Mouse (Mus musculus) kidney, postnatal 0 days (tissue): Measurements from ENCODE around the gene Emp3. TPM values are rescaled to one million over a fixed set of nuclear protein-coding genes. Genes with fewer than 3 reads are reported as not detected.

Source experiments
- ATAC-seq: fragments of 200-750 bp; cut with Nextera tagmentation; replicated peaks from 2 replicates; pipeline ENCODE4 v1.8.0; 2017; ENCODE audit warnings: low read depth, moderate number of reproducible peaks, moderate TSS enrichment, moderate library complexity; ENCODE audit not compliant: low FRiP score
- DNase-seq: peaks from one replicate; pipeline ENCODE4 v3.0.0-alpha.2; 2016; ENCODE audit warnings: low spot score
- H3K27ac ChIP-seq: fragments of 300-500 bp; sonication (generic); 2 replicates; pipeline ENCODE4 v1.5.1; 2014; ENCODE audit warnings: mild to moderate bottlenecking
- H3K27me3 ChIP-seq: fragments of 300-500 bp; sonication (generic); 2 replicates; pipeline ENCODE4 v1.6.1; 2014; ENCODE audit warnings: low read length, mixed read lengths; ENCODE audit not compliant: insufficient read depth
- H3K36me3 ChIP-seq: fragments of 300-500 bp; sonication (generic); 2 replicates; pipeline ENCODE4 v1.6.1; 2014; ENCODE audit warnings: low read length, mixed read lengths; ENCODE audit not compliant: insufficient read depth
- H3K4me1 ChIP-seq: fragments of 300-500 bp; sonication (generic); replicated peaks from 2 replicates; pipeline ENCODE4 v1.6.1; 2014; ENCODE audit warnings: antibody characterized with exemption, low read length, mixed read lengths; ENCODE audit not compliant: insufficient read depth
- H3K4me2 ChIP-seq: fragments of 300-500 bp; sonication (generic); 2 replicates; pipeline ENCODE4 v1.6.1; 2014; ENCODE audit warnings: mild to moderate bottlenecking, low read length, moderate library complexity, mixed read lengths
- H3K4me3 ChIP-seq: fragments of 300-500 bp; sonication (generic); replicated peaks from 2 replicates; pipeline ENCODE4 v1.5.1; 2014; ENCODE audit warnings: low read depth, low read length
- H3K9ac ChIP-seq: fragments of 300-500 bp; sonication (generic); 2 replicates; pipeline ENCODE4 v1.6.1; 2014; ENCODE audit warnings: low read depth, low read length
- H3K9me3 ChIP-seq: fragments of 300-500 bp; sonication (generic); replicated peaks from 2 replicates; pipeline ENCODE4 v1.6.1; 2016; ENCODE audit warnings: low read length, inconsistent platforms, mixed read lengths
- CTCF ChIP-seq: IDR thresholded peaks from 2 replicates; pipeline ENCODE4 v1.5.1; 2016; ENCODE audit warnings: antibody characterized with exemption, low read depth, mild to moderate bottlenecking, moderate library complexity
- WGBS: fragments of 180-500 bp; shearing (Covaris S2); extraction: QIAGEN DNeasy Blood & Tissue Kit; methylation state at CpG from one replicate; pipeline ENCODE4 v1.1.7; 2014; 5-methylcytosine and 5-hydroxymethylcytosine counted together
- polyA plus RNA-seq: library from polyadenylated mRNA; unstranded; fragments of >200 nt; fragmentation: Nextera tagmentation; extraction: Ambion mirVana; gene quantifications from 2 replicates; pipeline ENCODE4 v1.2.1, GENCODE M21; 2015

Gene Emp3
- polyA plus RNA-seq, 1 experiment from 2014 or later = 170 TPM

GRCm38 (mm10) chr7:45873061-45873947, 47.9 kb downstream of the Emp3 start:
- DNase-seq (peak; percentile 76), ATAC-seq (peak; percentile 60)
- peak overlapping the region; percentile 72 for H3K4me2 ChIP-seq
- TF ChIP-seq CTCF = peak; percentile 51
- H3K27ac ChIP-seq = peak overlapping the region; percentile 93
- peaks cover 20% of the 10 kb centered on the region; the same call in 1 of the 2 replicates for H3K4me1 ChIP-seq
- under 1% methylated on average over 28 of the region's 28 CpGs for WGBS
- H3K9me3 ChIP-seq = no peaks in the 10 kb centered on the region
- H3K36me3 ChIP-seq = peaks cover 21% of the 10 kb centered on the region
- peak overlapping the region; percentile 90 for H3K9ac ChIP-seq
- peak overlapping the region; percentile 75 for H3K4me3 ChIP-seq
- peaks cover 16% of the 10 kb centered on the region for H3K27me3 ChIP-seq

GRCm38 (mm10) chr7:45872624-45873023, 48.6 kb downstream of the Emp3 start, which contains the start of gene Kdelr1:
Gene Kdelr1 (plus strand): TSS chr7:45872772.
- H3K4me1 ChIP-seq = peaks cover 22% of the 10 kb centered on the region; the same call in 1 of the 2 replicates
- H3K9me3 ChIP-seq = no peaks in the 10 kb centered on the region
- H3K4me3 ChIP-seq = peak within 1 kb of the TSS; percentile 75
- H3K4me2 ChIP-seq = peak within 1 kb of the TSS; percentile 72
- ATAC-seq = peak; percentile 69
- H3K27ac ChIP-seq = peak within 1 kb of the TSS; percentile 93
- H3K36me3 ChIP-seq = peaks cover 18% of the 10 kb centered on the region
- DNase-seq = peak; percentile 97
- 4% methylated on average over 18 of the region's 18 CpGs for whole genome bisulfite sequencing
- peak within 1 kb of the TSS; percentile 90 for H3K9ac ChIP-seq
- TF ChIP-seq CTCF = peak; percentile 94
- peaks cover 16% of the 10 kb centered on the region for H3K27me3 ChIP-seq

- H3K4me3 ChIP-seq = peak overlapping the region; percentile 24
- peaks cover under 1% of the 10 kb centered on the region; the same call in 1 of the 2 replicates for H3K36me3 ChIP-seq
- WGBS = 2% methylated on average over 28 of the region's 30 CpGs
- peak overlapping the region; percentile 52 for H3K4me2 ChIP-seq
- H3K27me3 ChIP-seq = peaks cover 16% of the 10 kb centered on the region
- peak overlapping the region; percentile 50 for H3K9ac ChIP-seq
- no peak overlapping the region for H3K27ac ChIP-seq
- ATAC-seq (no peak), DNase-seq (no peak)
- no peaks in the 10 kb centered on the region for H3K9me3 ChIP-seq
- H3K4me1 ChIP-seq = peaks cover 22% of the 10 kb centered on the region; the same call in 1 of the 2 replicates
- 0 out of 2 replicates have a peak, but pooled peaks have one; percentile 9 for TF ChIP-seq CTCF
These were observed 50.7 kb downstream of the Emp3 start for GRCm38 (mm10) chr7:45870282-45871058.

- H3K36me3 ChIP-seq = no peaks in the 10 kb centered on the region
- peak overlapping the region; percentile 52 for H3K4me2 ChIP-seq
- DNase-seq (no peak), ATAC-seq (no peak)
- no peaks in the 10 kb centered on the region for H3K9me3 ChIP-seq
- H3K4me3 ChIP-seq = no peak overlapping the region
- peaks cover 16% of the 10 kb centered on the region for H3K27me3 ChIP-seq
- H3K27ac ChIP-seq = no peak overlapping the region
- TF ChIP-seq CTCF = no peak
- 3% methylated on average over 14 of the region's 14 CpGs for WGBS
- H3K9ac ChIP-seq = peak overlapping the region; percentile 37; the same call in 1 of the 2 replicates
- H3K4me1 ChIP-seq = peaks cover 22% of the 10 kb centered on the region; the same call in 1 of the 2 replicates
These were observed 51.4 kb downstream of the Emp3 start for GRCm38 (mm10) chr7:45869787-45870186.

- TF ChIP-seq CTCF = no peak
- Histone ChIP-seq H3K27me3 (peaks cover 16% of the 10 kb centered on the region), H3K4me3 (no peak overlapping the region), H3K9ac (peak overlapping the region; percentile 37; the same call in 1 of the 2 replicates), H3K4me1 (peaks cover 22% of the 10 kb centered on the region; the same call in 1 of the 2 replicates), H3K27ac (no peak overlapping the region), H3K9me3 (no peaks in the 10 kb centered on the region), H3K4me2 (peak overlapping the region; percentile 52), H3K36me3 (no peaks in the 10 kb centered on the region)
- DNase-seq (no peak), ATAC-seq (no peak)
- WGBS = 18% methylated on average over 8 of the region's 8 CpGs
These were observed 52.0 kb downstream of the Emp3 start for GRCm38 (mm10) chr7:45869107-45869670.

Other genes starting within 250 kb of the Emp3 start
- 0.18 and 0.23 TPM in 2 replicates for gene Ntn5, start 237.4 kb downstream of the Emp3 start, polyA plus RNA-seq
- gene Sec1, start 227.0 kb downstream of the Emp3 start, polyA plus RNA-seq = 0.13 and 0.32 TPM in 2 replicates
- gene Car11, start 221.6 kb downstream of the Emp3 start, polyA plus RNA-seq = 7.5 and 8.9 TPM in 2 replicates
- 8.4 and 8.6 TPM in 2 replicates for gene Dbp, start 216.3 kb downstream of the Emp3 start, polyA plus RNA-seq
- gene Rpl18, start 205.9 kb downstream of the Emp3 start, polyA plus RNA-seq = 1,049 and 1,142 TPM in 2 replicates
- gene Sphk2, start 203.4 kb downstream of the Emp3 start, polyA plus RNA-seq = 20.8 and 22.3 TPM in 2 replicates
- gene Fam83e, start 200.2 kb downstream of the Emp3 start, polyA plus RNA-seq = 0.23 and 0.28 TPM in 2 replicates
- not detected in 2 replicates for gene Spaca4, start 195.6 kb downstream of the Emp3 start, polyA plus RNA-seq
- gene Lmtk3, start 137.7 kb downstream of the Emp3 start, polyA plus RNA-seq = 0.59 and 0.91 TPM in 2 replicates
- 3.7 and 3.9 TPM in 2 replicates for gene Sult2b1, start 136.7 kb downstream of the Emp3 start, polyA plus RNA-seq
- gene Cyth2, start 106.8 kb downstream of the Emp3 start, polyA plus RNA-seq = 99.2 and 105 TPM in 2 replicates
- gene Kcnj14, start 96.6 kb downstream of the Emp3 start, polyA plus RNA-seq = 0.80 and 1.3 TPM in 2 replicates
- gene Grwd1, start 90.5 kb downstream of the Emp3 start, polyA plus RNA-seq = 50.6 and 53.5 TPM in 2 replicates
- 81.3 and 84.5 TPM in 2 replicates for gene Kdelr1, start 48.6 kb downstream of the Emp3 start, polyA plus RNA-seq
- 0.29 and 0.32 TPM in 2 replicates for gene Grin2d, start 43.0 kb downstream of the Emp3 start, polyA plus RNA-seq
- gene Syngr4, start 24.7 kb downstream of the Emp3 start, polyA plus RNA-seq = 0.96 and 1.6 TPM in 2 replicates
- 6.2 and 6.7 TPM in 2 replicates for gene Tmem143, start 24.5 kb downstream of the Emp3 start, polyA plus RNA-seq
- 7.2 and 8.4 TPM in 2 replicates for gene Ccdc114, start 2.7 kb upstream of the Emp3 start, polyA plus RNA-seq
- gene Abcc6, start 108.9 kb upstream of the Emp3 start, polyA plus RNA-seq = 0.33 and 0.47 TPM in 2 replicates
- gene Nomo1, start 112.3 kb upstream of the Emp3 start, polyA plus RNA-seq = 27.2 and 30.3 TPM in 2 replicates
- 0.18 and 0.33 TPM in 2 replicates for gene Kcnj11, start 179.4 kb upstream of the Emp3 start, polyA plus RNA-seq